Mouse (Mus musculus): ENCODE results near the gene Gstt1. TPM values are rescaled to one million over a fixed set of nuclear protein-coding genes. Genes with fewer than 3 reads are reported as not detected.

Gstt1 gene
- polyA plus RNA-seq, 1 experiment: 11.5 TPM

GRCm38 (mm10) chr10:75797619-75798175 lies 687 bp downstream of the Gstt1 start:
- TF ChIP-seq CTCF (IDR thresholded peaks at IDR 0.05; ENCODE audit: borderline replicate concordance, extremely low read depth, insufficient read depth, insufficient read length): no peak
- TF ChIP-seq POLR2A (IDR thresholded peaks at IDR 0.05; ENCODE audit: borderline replicate concordance, extremely low read depth, insufficient read depth, insufficient read length, poor library complexity, severe bottlenecking): no peak
- peak; percentile 58 for DNase-seq (ENCODE audit: low read depth)

- TF ChIP-seq CTCF (IDR thresholded peaks at IDR 0.05; ENCODE audit: borderline replicate concordance, extremely low read depth, insufficient read depth, insufficient read length) (no peak), POLR2A (IDR thresholded peaks at IDR 0.05; ENCODE audit: borderline replicate concordance, extremely low read depth, insufficient read depth, insufficient read length, poor library complexity, severe bottlenecking) (no peak)
- DNase-seq (ENCODE audit: low read depth): no peak
Observed at GRCm38 (mm10) chr10:75796731-75797516, 1.5 kb downstream of the Gstt1 start.

GRCm38 (mm10) chr10:75794880-75795279 lies 3.5 kb downstream of the Gstt1 start:
- peak; percentile 42 for DNase-seq (ENCODE audit: low read depth)
- no peak for TF ChIP-seq CTCF (IDR thresholded peaks at IDR 0.05; ENCODE audit: borderline replicate concordance, extremely low read depth, insufficient read depth, insufficient read length)
- TF ChIP-seq POLR2A (IDR thresholded peaks at IDR 0.05; ENCODE audit: borderline replicate concordance, extremely low read depth, insufficient read depth, insufficient read length, poor library complexity, severe bottlenecking): no peak

GRCm38 (mm10) chr10:75790773-75791172 lies 7.6 kb downstream of the Gstt1 start:
- peak; percentile 23 for DNase-seq (ENCODE audit: low read depth)
- TF ChIP-seq CTCF (IDR thresholded peaks at IDR 0.05; ENCODE audit: borderline replicate concordance, extremely low read depth, insufficient read depth, insufficient read length): peak; percentile 20; the same call in 1 of the 2 replicates
- TF ChIP-seq POLR2A (IDR thresholded peaks at IDR 0.05; ENCODE audit: borderline replicate concordance, extremely low read depth, insufficient read depth, insufficient read length, poor library complexity, severe bottlenecking): no peak

- TF ChIP-seq POLR2A (IDR thresholded peaks at IDR 0.05; ENCODE audit: borderline replicate concordance, extremely low read depth, insufficient read depth, insufficient read length, poor library complexity, severe bottlenecking) (no peak), CTCF (IDR thresholded peaks at IDR 0.05; ENCODE audit: borderline replicate concordance, extremely low read depth, insufficient read depth, insufficient read length) (no peak)
- DNase-seq (ENCODE audit: low read depth): no peak
Observed at GRCm38 (mm10) chr10:75789841-75790240, 8.5 kb downstream of the Gstt1 start.

GRCm38 (mm10) chr10:75789081-75789735 lies 9.2 kb downstream of the Gstt1 start:
- TF ChIP-seq CTCF (IDR thresholded peaks at IDR 0.05; ENCODE audit: borderline replicate concordance, extremely low read depth, insufficient read depth, insufficient read length) (no peak), POLR2A (IDR thresholded peaks at IDR 0.05; ENCODE audit: borderline replicate concordance, extremely low read depth, insufficient read depth, insufficient read length, poor library complexity, severe bottlenecking) (no peak)
- DNase-seq (ENCODE audit: low read depth): no peak

GRCm38 (mm10) chr10:75788277-75788676 lies 10.1 kb downstream of the Gstt1 start:
- no peak for TF ChIP-seq CTCF (IDR thresholded peaks at IDR 0.05; ENCODE audit: borderline replicate concordance, extremely low read depth, insufficient read depth, insufficient read length)
- TF ChIP-seq POLR2A (IDR thresholded peaks at IDR 0.05; ENCODE audit: borderline replicate concordance, extremely low read depth, insufficient read depth, insufficient read length, poor library complexity, severe bottlenecking): no peak
- DNase-seq (ENCODE audit: low read depth): no peak

- no peak for DNase-seq (ENCODE audit: low read depth)
- TF ChIP-seq POLR2A (IDR thresholded peaks at IDR 0.05; ENCODE audit: borderline replicate concordance, extremely low read depth, insufficient read depth, insufficient read length, poor library complexity, severe bottlenecking) (no peak), CTCF (IDR thresholded peaks at IDR 0.05; ENCODE audit: borderline replicate concordance, extremely low read depth, insufficient read depth, insufficient read length) (no peak)
Observed at GRCm38 (mm10) chr10:75785442-75785841, 12.9 kb downstream of the Gstt1 start.

- TF ChIP-seq CTCF (IDR thresholded peaks at IDR 0.05; ENCODE audit: borderline replicate concordance, extremely low read depth, insufficient read depth, insufficient read length): no peak
- no peak for TF ChIP-seq POLR2A (IDR thresholded peaks at IDR 0.05; ENCODE audit: borderline replicate concordance, extremely low read depth, insufficient read depth, insufficient read length, poor library complexity, severe bottlenecking)
- DNase-seq (ENCODE audit: low read depth): peak; percentile 68
Observed at GRCm38 (mm10) chr10:75780769-75781578, 17.4 kb downstream of the Gstt1 start, which contains the start of the genes Gm20441 and Gstt3. Gm20441 (minus strand) TSS chr10:75780954. Gstt3 (minus strand) TSS chr10:75781414.

GRCm38 (mm10) chr10:75779206-75780174 lies 18.9 kb downstream of the Gstt1 start:
- TF ChIP-seq POLR2A (IDR thresholded peaks at IDR 0.05; ENCODE audit: borderline replicate concordance, extremely low read depth, insufficient read depth, insufficient read length, poor library complexity, severe bottlenecking) (no peak), CTCF (IDR thresholded peaks at IDR 0.05; ENCODE audit: borderline replicate concordance, extremely low read depth, insufficient read depth, insufficient read length) (no peak)
- DNase-seq (ENCODE audit: low read depth): no peak

All from brain, embryonic 14.5 days (tissue).